Mouse (Mus musculus): ENCODE data around the gene D11Wsu47e.

Gene D11Wsu47e

DNA sequence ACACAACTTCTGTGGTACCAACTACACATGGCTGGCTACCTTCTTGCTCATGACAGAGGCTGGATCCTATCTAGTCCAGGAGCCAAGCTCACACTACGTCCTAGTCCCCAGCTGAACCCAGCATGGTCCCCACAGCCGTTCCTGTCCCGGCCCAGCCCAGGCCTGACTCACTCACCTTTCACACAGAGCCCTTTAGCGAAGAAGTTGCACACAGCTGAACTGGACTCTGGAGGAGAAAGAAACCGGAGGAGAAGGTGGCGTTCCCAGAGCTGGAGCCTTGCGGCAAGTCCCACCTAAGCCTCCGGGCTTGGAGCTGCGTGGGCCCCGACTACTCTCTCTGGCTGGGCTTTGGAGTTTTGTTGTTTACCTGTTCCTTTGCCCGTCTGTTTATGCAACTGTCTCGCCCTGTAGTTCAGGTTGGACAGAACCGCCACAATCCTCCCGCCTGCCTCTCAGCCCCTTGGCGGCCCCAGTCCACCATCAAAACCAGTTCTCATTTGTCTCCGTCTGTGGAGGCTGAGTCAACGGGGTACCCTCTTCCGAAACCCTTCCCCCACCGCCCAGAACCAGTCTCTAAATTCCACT, 24.5 kb downstream of the D11Wsu47e start:
- no peak for DNase-seq

GRCm38 (mm10) chr11:113709272-113709671, 25.1 kb downstream of the D11Wsu47e start:
- DNase-seq = no peak

- DNase-seq = no peak
These were observed 25.6 kb downstream of the D11Wsu47e start, which contains the start of gene Cpsf4l for GRCm38 (mm10) chr11:113709731-113710256. TSS of gene Cpsf4l (minus strand) at chr11:113710017.

DNA sequence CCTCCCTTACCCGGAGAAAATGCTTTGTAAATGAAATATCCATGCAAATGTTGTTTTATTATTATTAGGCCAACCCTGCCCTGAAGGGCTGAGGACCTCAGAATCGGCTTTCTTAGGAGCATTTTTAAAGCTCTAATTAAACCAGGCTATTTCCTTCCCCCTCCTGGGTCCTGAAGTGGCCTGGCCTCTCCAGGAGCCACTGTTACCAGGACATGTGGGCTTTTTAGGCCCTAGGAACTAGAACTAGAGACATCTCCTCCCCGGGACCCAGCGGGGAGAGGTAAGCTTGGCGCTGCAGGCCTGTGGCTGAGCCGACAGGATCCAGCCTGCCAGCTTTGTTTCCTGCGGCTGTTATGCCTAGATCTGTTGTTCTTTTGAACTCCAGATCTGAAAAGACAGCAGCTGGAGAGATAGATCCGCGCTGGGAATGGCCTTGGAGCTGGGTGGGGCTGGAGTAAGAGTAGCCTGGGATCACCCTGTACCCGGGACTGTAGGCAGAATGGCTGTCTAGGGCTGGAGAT, 26.1 kb downstream of the D11Wsu47e start:
- DNase-seq = no peak

- DNase-seq = no peak
These were observed 26.8 kb downstream of the D11Wsu47e start for GRCm38 (mm10) chr11:113711061-113711460.

DNA sequence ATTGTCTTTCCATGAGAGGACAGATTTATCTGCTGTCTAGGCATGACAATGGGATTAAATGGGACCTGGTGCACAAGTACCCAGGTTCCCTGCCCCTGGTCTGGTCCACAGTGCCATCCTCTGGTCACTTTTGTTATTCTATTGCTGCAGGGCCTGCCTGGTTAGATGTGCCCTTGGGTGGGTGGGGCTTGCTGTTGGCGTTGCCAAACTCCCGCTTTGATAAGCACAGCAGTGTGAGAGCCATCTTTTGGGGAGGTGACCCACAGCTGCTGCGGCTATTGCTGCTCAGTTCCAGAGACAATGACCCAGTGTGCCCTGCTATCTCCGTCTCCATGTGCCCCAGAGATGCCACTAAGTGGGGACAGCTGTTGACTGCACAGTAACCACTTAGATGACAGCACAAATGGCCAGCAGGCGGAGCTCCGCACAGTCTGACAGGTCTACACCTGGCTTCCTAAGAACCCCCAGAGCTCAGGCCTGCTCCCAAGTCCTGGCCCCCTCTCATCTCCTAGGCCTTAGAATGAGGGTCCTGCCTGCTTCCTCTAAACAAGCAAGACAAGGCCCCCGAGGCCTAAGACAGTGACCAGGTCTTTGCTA, 31.0 kb downstream of the D11Wsu47e start:
- no peak for DNase-seq

DNA sequence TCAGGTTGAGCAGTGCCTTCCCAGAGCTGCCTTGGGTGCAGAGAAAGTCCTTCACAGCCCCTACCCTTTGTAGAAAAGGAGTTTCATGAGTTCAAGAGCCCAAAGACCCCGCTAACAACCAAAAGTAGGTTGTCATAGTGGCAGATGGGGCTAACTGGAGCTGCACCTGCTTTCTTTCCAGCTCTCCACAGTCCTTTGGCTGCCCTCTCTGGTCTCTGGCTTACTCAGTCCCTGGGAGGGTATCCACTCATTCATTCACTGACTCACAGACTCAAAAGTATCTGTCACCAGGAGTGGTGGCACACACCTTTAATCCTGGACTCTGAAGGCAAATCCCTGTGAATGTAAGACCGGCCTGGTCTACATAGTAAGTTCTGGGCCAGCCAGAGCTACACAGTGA, 31.9 kb downstream of the D11Wsu47e start:
- no peak for DNase-seq

DNA sequence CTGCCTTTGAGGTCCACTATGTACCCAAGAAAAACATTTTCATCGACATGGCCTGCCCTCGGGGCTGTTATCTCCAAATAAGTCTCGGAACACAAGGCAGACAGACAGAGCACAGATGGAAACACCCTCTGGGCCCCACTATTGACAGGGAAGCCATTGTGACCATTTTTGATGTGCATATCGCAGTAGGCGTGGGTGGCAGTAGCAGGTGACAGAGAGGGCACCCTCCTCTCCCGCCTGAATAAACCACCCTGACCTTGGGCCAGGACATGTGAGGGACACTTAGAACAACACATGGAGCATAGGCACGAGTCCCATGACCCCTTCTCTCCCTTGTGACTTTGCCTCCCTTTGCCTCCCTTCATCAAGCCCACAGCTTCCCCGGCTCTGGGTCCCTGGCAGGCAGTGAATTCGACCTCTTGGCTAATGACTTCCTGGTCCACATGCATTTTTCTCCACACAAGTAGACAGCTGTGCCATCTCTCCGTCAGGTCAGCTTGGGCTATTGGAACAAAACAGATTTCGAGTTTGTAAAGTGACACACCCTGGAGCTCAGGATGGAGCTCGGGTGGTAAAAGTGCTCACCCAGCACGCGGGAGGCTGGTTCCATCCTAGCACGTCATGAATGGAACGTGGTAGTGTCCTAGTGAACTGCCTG, 33.7 kb downstream of the D11Wsu47e start:
- no peak for DNase-seq

GRCm38 (mm10) chr11:113722405-113723090, 38.3 kb downstream of the D11Wsu47e start:
- DNase-seq = no peak

DNA sequence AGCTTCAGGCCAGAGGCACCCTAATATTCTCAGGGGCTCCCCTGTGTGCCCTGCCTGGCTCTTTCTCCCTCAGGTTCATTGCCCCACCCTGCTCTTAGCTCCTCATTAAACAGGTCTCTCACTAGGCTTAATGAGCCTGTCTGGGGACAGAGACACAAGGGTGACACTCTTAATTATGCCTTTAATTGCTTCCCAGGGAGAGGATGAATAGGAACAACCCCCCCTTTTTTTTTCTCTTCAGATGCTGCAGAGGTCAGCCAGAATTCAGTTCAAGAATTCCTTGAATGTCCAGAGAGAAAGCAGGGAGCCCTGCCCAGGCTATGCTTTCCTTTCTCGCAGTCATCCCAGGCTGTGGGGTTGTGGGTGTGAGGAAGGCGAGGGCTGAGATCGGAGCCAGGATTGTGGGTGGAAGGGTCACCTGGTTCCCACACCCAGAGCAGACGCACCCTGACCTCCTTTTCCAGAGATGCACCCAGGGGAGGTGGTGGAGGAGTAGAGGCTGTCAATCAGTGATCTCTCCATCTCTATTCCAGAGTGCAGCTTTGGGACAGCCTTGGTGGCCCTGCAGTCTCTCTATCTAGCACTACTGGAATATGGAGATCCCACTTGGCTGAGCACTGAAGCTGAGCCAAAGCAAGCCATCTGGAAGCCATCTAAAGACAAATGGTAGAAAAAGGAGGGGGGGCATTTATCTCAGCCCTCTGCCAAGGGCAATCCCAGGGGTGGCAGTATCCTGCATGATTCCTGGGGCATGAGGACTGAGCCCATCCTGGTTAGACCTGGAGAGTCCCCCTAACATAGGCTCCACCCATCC, 41.2 kb downstream of the D11Wsu47e start:
- no peak for DNase-seq

- no peak for DNase-seq
These were observed 43.0 kb downstream of the D11Wsu47e start for GRCm38 (mm10) chr11:113726994-113727888.

DNA sequence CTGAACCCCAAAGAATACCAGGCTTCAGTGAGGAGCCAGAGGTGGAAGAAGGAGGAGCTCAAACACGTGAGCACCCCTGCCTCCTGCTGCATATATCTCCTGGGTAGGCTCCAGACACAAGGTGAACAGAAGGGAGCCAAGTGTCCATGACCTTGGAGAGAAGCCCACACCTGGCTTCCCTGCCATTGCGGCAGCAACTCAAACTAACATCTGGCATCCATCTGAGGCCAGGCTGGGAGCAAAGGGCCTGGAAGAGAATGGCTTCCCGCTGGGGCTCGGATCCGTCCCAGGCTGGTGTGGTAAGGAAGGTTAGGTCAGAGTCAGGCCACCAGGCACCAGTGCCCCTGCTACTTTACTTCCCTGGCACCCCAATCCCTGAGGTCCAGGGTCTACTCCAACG, 43.8 kb downstream of the D11Wsu47e start:
- DNase-seq = no peak

DNA sequence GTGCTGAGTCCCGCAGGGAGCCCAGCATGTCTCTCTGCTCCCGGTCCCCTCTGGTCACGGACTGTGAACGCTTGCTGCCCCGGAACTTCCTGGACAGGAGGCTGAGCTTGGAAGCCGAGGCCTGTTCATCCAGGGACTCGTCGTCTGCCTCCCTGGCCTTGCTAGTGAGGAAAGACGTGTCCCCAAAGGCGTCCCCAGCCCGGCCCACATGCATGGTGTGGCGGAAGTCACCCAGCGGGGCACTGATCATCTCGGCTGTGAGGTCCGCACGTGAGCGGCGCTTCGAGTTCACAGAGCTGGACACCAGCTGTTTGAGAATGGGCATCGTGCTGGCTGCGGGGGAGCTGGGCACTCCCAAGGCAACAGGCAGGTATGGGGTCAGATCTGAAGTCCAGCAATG, 45.0 kb downstream of the D11Wsu47e start:
- DNase-seq = no peak

- DNase-seq = no peak
These were observed 45.7 kb downstream of the D11Wsu47e start for GRCm38 (mm10) chr11:113729917-113730316.

- no peak for DNase-seq
These were observed 46.7 kb downstream of the D11Wsu47e start for GRCm38 (mm10) chr11:113730879-113731278.

DNA sequence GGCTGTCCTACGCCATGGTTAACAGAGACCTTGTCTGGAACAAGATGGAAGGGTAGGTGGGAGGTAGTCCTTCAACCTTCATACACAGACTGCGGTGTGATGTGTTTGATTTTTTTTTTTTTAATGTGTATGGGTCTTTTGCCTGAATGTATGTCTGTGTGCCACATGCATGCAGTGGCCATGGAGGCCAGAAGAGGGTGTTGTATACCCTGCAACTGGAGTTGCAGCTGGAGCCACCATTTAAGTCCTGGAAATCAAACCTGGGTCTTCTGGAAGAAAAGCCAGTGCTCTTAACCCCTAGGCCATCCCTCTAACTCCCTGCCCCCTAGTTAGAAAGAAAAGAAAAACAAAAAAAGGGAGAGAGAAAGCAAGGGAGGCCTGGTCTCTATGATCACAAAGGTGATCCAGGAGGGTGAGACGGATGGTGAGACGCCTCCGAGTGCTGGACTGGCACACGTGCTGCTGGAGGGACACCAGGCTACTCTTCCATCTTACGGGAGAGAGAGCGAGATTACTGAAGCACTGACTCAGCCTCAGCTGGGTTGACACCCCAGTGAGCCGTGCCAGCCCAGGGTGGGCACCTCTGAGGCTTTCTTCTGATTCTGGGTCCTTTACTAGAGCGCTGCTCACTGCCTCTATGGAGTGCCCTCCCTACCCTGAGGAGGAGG, 47.9 kb downstream of the D11Wsu47e start:
- no peak for DNase-seq

DNA sequence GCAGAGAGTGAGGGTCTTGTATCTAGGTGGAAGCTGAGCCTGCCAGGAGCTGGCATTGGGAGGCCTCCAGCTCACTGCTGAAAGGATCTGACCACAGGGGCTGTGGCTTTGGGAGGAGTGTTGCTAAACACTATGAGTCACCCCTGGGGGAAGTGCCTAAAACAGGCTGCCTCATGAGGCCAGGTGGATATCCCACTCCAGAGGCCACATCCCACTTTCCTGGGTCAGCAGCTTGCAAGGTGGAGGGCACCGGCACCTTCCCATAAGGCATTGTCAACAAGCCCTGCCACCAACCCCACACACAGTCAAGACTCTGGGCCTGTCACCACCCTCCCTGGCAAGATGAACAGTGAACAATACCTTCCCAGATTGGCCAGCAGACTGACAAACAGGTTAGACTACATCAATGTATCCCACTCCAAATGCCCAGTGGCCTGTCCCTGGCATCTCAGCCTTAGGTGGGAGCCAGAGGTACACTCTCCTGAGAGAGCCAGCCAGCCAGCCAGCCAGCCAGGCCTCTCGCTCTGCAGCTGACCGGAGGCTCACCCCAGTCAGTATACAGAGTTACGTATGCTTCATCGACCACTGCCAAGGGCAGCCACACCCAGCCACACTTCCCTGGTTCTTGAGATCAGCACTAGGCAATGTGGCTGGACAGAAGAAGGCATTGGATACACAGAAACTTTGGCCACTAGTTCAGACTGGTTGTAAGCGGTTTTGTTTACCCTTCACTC, 49.6 kb downstream of the D11Wsu47e start:
- no peak for DNase-seq

DNA sequence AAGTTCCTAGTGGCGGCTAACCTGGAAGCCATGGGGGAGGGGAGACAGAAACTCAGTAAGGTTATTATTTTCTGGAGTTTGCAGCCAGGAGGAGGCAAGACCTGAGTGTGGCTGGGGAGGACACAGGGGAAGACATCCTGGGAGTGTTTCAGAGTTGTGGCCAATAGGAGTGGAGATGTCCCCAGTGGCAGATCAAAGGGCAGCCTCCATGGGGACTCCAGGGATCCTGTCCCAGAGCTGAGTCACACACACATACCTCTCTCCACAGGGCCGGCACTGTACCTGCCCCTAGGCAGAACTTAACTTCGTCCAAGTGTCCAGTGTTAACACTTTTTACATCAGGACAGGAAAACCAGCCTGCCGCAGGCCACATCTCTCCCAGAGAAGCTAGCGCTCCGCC, 50.9 kb downstream of the D11Wsu47e start:
- DNase-seq = no peak

DNA sequence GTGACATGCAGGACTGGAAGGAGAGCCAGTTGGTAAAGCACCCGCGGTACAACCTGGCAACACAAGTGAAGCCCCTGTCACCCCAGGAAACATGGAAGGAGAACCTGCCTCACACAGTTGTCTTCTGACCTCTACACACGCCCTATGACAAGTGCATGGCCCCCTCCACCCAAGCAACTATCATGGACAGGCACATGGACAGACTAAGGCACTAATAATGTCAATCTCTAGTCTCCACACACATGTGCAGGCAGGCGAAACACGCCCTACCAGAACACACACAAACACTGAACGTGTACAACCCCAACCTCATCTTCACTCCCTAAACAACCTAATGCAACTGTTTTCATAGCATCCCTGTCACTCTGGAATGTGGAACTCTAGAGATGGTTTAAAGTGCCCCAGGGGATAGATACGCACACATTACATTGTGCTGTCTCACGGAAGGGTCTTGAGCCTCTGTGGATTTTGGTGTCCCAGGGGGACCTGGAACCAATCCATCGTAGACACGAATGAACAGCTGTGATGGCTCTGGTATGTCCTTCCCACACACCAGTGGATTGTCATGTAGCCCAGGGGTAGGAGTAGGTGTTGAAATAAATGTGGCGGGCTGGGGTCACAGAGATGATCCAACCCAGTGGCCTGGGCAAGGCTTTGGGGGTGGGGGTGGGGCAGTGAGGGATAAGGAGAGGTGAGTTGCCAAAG, 52.8 kb downstream of the D11Wsu47e start:
- DNase-seq = no peak

- DNase-seq = no peak
These were observed 53.3 kb downstream of the D11Wsu47e start for GRCm38 (mm10) chr11:113737553-113737854.

Data from spleen, adult 18-20 months (tissue).